Mouse (Mus musculus): ENCODE data around the gene Epb41l1.
A peak's percentile ranks its signal among the peaks of the same experiment; 100 is the strongest.

Gene Epb41l1

DNA sequence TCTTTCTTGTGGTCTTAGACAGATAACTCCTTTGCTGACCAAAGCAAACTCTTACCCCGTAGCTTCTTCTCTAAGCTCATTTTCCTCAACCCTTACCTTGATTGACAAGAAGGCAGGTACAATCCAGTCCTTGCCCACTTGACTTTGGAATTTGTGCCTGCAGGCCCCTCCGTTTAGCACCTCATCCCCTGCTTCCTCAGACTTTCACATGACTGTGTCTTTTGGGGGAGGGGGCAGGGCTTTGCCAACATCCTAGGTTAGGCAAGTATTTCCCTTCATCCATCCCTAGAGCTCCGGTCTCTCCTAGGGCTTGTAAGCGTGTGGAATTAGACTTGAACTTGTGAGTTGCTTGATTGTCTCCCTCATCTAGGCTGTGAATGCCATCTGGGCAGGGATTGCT lies 3.0 kb downstream of the Epb41l1 start:
- DNase-seq (ENCODE audit: low read depth, low spot score), result no peak

DNA sequence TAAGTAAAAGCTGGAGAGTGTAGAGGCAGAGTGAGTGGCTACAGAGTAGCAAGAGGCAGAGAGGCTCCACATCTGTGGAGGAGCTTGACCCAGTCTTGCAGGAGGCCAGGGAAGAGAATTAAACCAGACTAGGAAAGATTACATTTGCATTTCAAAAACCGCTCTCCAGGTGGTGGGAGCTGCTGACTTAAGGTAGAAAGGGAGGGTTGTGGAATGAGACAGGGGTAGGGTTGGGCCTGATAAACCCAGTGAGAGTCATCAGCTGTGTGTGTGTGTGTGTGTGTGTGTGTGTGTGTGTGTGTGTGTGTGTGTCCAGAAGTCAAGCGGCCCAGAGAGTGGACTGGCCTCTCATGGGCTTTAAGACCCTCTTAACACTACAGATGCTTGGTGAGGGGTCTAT lies 4.9 kb downstream of the Epb41l1 start:
- no peak for DNase-seq (ENCODE audit: low read depth, low spot score)

GRCm38 (mm10) chr2:156426151-156426550 lies 5.4 kb downstream of the Epb41l1 start:
- DNase-seq (ENCODE audit: low read depth, low spot score), result no peak

- DNase-seq (ENCODE audit: low read depth, low spot score), result no peak
These were observed 9.1 kb downstream of the Epb41l1 start for GRCm38 (mm10) chr2:156429836-156430235.

DNA sequence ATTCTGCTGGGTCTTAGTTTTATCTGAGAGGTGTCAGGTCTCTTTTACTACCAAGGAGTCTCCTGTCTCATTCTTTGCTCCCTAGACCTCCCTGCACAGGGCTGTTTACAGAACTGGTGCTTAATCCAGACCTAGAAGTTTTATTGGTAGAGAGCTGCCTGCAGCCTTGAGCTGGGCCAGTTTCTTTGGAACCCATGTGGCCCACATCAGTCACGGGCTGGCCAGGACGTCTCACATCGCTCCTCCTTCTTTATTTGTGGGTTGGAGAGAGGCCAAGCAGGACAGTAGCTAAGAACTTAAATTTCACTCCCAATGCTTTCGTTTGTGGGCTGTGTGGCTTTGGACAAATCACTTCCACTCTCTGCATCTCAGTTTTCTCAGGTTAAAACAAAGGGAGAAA lies 9.6 kb downstream of the Epb41l1 start:
- no peak for DNase-seq (ENCODE audit: low read depth, low spot score)

GRCm38 (mm10) chr2:156431409-156431808 lies 10.7 kb downstream of the Epb41l1 start:
- no peak for DNase-seq (ENCODE audit: low read depth, low spot score)

DNA sequence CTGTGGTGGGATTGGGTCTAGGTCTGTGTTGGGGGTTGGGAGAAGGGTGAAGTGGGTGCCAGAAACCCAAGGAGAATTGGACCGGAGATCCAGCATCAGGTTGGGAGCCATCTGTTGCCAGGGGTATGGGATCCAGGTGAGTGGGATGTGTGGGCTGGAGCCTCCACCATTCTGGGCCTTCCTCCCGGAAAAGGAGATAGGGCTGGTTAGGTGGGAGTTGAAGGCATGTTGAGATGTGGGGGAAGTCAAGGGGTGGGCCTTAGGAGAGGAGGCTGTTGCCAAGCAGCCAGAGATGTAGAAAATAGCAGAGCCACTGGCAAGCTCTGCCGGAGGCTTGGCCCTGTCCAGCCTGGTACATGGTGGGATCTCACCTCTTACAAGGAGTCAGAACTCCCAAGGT lies 11.4 kb downstream of the Epb41l1 start:
- peak; percentile 60 for DNase-seq (ENCODE audit: low read depth, low spot score)

DNA sequence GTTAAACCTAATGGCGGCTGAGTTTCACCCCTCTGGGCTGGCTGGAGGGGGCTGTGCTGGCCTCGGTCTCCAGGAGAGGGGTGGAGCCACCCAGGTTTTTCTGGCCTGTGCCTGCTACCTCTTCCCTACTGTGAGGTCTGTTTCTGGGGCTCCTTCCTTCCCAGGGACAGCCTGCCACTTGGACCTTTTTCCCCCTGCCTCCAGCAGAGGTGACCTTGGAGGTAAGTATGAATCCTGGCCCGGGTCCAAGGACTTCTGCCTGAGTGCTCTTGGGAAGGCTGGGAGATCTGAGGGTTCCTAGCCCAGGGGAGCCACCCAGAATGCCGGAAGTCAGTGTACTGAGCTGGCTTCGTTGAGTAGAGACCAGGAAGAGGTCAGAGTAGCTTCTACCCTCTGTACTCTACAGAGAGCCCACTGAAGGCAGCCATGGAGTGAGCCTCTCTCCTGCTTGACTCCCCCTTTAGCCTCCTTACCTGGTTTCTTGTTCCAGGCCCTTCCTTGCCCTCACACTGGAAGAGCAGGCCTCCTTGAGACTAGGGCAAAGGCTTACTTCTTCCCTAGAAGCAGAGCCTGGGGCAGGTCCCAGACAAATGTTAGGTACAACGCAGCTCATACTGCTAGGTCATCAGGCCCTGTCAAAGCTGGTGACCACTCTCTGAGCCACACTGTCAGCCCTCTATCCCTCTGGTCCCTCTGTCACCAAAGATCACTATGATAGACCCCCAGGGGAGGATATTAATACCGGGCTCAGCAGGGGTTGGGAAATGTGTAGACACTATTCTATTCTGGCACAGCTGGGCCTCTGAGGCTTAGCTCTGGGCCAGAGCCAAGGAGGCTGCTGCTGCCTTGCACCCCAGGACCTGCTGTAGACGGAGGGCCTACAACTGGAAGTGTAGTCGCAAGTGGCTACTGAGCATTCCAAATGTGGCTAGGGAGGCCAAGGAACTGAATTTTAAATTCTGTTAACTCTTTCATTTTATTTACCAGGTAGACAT lies 12.5 kb downstream of the Epb41l1 start:
- DNase-seq (ENCODE audit: low read depth, low spot score), result no peak

DNA sequence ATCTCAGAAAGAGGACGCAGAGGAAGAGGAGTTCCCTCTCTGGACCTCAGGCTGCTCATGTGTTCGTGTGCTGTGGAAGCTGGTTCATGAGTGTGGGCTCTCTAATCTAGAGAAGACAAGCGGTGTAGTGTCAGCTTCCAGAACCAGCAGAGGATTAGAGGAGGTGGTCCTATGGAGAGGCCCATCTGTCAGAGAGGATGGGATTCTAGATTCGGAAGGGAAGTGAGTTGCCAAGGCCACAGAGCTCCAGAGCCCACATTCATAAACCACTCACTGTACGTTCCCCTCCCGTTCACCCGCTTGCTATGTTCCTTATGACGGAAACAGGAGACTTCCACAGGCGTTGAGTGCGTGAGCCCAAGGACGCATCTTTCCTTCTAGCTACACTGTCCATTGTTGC lies 16.9 kb downstream of the Epb41l1 start:
- DNase-seq (ENCODE audit: low read depth, low spot score), result no peak

DNA sequence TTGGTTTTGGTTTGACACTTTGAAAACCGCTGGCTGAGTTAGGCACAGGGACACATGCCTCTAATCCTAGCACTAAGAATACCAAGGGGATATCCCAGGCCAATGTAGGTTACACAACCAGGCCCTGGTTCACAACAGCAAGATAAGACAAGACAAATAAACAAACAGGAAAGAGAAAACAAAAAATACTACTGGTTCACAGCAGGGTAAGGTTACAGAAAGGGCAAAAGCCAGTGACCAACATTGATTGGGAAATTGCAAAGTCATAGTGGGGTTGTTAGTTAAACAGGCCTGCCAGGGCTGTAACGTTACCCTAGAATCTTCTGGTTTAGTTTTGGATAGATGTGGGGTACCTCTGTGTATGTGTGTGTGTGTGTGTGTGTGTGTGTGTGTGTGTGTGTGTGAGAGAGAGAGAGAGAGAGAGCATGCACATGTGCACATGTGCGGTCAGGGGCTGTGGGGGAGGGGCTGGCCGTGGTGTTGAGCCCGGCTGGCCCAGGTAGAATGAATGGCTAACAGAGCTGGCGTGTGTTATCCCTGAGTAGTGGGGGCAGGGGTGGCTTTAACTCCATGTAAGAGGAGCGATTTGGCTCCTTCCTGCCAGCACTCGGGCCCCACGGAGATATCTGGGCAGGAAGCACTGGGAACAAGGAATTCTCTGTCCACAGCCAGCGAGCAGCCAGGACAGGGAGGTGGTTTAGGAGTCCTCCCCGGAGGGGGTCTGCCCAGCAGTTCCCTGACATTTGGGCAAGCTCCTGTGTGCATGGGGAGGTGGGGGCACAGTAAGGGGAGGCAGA lies 19.2 kb downstream of the Epb41l1 start:
- no peak for DNase-seq (ENCODE audit: low read depth, low spot score)

DNA sequence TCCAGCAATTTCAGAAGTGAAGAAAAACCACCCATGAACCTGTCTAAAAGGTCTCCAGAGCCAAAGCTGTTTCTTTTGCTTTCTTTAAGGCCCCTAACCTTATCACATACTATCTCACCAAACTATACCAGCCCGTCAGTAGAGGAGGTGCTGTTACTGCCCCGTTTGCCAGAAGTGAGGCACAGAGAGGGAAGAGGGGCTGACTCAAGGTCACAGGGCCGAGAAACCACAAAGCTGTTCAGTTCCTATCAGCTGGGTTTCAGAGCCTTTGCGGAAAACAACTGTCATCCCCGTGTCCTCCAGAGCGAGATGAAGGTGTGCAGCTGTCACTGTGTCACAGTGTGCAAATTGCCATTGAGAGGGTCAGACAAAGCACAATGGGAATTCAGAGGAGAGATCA lies 21.2 kb downstream of the Epb41l1 start:
- DNase-seq (ENCODE audit: low read depth, low spot score), result no peak

DNA sequence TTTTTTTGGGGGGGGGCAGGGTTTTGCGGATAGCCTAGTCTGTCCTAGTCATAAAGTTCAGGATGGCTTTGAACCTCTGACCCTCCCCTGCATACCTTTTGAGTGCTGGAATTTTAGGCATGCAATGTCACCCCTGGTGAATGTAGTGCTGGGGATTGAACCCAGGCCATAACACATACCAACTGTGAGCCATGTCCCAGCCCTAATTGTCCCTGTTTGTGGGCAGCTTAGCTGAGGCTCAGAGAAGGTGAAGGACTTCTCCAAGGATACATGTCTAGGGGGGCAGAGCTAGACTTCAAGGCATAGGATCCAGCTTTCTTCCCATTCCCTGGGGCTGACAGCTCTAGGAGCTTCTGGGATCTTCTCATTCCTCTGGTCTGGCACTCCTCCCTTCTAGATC lies 22.6 kb downstream of the Epb41l1 start:
- DNase-seq (ENCODE audit: low read depth, low spot score), result no peak

DNA sequence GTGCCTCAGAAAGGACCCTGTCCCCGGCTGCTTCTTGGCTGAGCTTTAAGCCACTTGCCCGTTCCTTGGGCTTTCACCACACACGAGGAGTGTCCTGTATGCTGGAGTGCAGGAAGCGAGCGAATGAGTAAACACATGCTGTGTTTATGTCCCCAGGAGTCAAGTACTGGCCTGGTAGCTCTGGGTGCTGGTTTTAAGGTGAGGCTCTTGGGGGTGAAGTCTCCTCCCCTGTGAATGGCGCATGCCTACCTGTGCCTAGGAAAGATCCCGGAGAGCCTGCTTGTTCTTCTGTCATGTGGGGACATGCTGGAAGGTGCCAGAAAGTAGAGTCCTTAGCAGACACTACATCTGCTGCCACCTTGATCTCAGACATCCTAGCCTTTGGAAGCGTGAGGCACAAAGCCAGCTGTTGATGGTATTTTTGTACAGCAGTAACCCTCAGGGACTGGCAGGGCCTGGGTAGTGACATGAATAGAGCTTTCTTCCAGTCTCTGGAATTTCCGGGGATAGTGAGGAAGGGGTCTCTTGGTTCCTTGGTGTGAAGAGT lies 25.9 kb downstream of the Epb41l1 start:
- DNase-seq (ENCODE audit: low read depth, low spot score), result no peak

- no peak for DNase-seq (ENCODE audit: low read depth, low spot score)
These were observed 26.9 kb downstream of the Epb41l1 start for GRCm38 (mm10) chr2:156447413-156448295.

- DNase-seq (ENCODE audit: low read depth, low spot score), result no peak
These were observed 30.8 kb downstream of the Epb41l1 start for GRCm38 (mm10) chr2:156451225-156452148.

- DNase-seq (ENCODE audit: low read depth, low spot score), result peak; percentile 48
These were observed 31.4 kb downstream of the Epb41l1 start for GRCm38 (mm10) chr2:156452149-156452536.

GRCm38 (mm10) chr2:156453822-156454221 lies 33.1 kb downstream of the Epb41l1 start:
- no peak for DNase-seq (ENCODE audit: low read depth, low spot score)

GRCm38 (mm10) chr2:156455508-156456108 lies 34.9 kb downstream of the Epb41l1 start:
- no peak for DNase-seq (ENCODE audit: low read depth, low spot score)

GRCm38 (mm10) chr2:156456386-156457342 lies 36.0 kb downstream of the Epb41l1 start:
- DNase-seq (ENCODE audit: low read depth, low spot score), result no peak

Data from telencephalon, adult 2 months (tissue).